Mouse (Mus musculus): ENCODE measurements at regions not wholly inside any gene's neighbourhood (a gene's known extent, or its start where the extent isn't known, plus 50 kb on each side); places are given as distances from the start of the nearest gene placed in this dataset.
"Not testable (repeated sequence)": the region's sequence is repeated elsewhere in the genome, so short reads cannot be mapped to it uniquely, and the experiment has no call there.

DNA sequence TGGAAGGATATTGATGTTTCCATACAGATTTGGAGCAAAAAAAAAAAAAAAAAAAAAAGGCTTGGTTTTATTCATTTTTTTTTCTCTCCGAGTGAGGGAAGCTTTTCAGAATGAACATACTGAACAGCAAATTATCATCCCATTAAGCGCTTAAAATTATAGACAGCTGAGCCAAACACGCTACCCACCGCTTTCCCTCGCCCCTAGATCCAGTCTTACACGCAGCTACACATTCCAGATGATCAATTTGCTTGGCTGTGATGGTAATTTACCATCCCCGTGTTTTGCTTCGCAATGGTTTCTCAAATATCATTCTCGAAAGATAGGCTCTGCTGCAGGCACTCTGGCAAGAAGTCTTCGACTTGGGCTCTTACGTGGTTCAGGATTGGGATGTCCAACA lies 192.3 kb upstream of the Gm10131 start:
- no peak for DNase-seq (ENCODE audit: low spot score in 2 of 2)

DNA sequence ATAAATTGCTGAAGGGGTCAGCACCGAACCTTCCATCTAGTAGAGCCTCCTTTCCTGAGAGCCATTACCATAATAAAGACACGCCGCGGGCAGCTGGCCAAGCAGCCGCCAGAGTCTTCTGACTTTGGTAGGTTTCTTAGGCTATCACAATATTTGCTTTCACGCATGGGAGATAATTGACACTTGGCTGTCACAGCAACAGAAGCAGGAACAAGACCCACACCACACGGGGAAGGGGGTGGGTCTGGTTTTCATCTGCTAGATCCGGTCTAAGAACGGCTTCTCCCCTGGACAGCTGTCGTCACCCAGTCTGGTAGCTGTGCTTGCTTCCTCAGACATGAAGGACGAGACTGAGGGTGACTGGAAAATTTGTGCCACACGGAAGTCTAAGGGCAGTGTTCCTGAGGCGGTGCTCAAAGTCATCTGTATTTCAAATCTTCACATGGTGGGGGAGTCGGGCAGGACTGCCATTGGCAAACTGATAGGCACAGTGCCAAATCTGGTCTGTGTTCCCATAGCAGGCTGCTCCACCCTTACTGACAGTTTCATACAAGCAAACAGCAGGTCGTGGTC lies 188.9 kb upstream of the Gm10131 start:
- DNase-seq (ENCODE audit: low spot score in 2 of 2): no peak

DNA sequence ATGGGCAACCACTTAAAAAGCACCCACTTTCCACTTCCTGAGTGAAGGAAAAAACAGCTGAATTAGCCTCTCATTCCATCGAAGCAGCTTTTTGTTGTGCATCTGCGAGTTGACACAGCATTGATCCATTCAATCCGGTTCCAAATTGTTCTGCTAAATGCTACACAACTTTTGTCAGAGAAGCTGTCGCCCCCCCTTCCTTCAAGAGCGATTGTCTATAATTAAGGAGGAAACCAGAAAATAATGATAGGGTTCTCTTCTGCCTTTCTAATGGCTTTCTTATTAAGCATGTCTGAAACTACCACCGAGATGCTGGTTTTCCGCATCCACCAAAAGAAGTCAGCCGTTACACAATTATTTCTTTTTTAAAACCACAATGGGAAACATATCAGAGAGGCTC lies 183.2 kb upstream of the Gm10131 start:
- no peak for DNase-seq (ENCODE audit: low spot score in 2 of 2)

DNA sequence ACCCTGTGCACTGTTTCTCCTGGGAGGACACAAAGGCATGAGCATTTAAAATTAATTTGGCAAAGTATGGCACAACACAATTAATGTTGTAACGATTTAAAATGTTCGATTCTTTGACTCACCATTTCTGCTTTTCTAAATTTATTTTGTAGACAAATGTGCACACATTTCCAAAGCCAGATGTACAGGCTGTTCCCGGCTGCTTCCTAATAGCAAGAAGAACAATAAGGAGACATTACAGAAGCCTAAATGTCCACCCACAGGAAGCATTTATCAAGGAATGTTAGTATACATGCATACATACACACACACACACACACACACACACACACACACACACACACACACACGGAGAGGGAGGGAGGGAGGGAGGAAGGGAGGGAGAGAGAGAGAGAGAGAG lies 179.1 kb upstream of the Gm10131 start:
- DNase-seq (ENCODE audit: low spot score in 2 of 2): no peak

- no peak for DNase-seq (ENCODE audit: low spot score in 2 of 2)
Measured at GRCm38 (mm10) chr8:34287801-34288200, 176.3 kb upstream of the Gm10131 start.

GRCm38 (mm10) chr8:34284576-34284975 lies 173.0 kb upstream of the Gm10131 start:
- no peak for DNase-seq (ENCODE audit: low spot score in 2 of 2)

- DNase-seq (ENCODE audit: low spot score in 2 of 2): no peak
Measured at GRCm38 (mm10) chr8:34280433-34280832, 168.9 kb upstream of the Gm10131 start.

- DNase-seq (ENCODE audit: low spot score in 2 of 2): no peak
Measured at GRCm38 (mm10) chr8:34275977-34276660, 164.6 kb upstream of the Gm10131 start.

GRCm38 (mm10) chr8:34274796-34275195 lies 163.3 kb upstream of the Gm10131 start:
- not testable (repeated sequence) for DNase-seq (ENCODE audit: low spot score in 2 of 2)

- no peak for DNase-seq (ENCODE audit: low spot score in 2 of 2)
Measured at GRCm38 (mm10) chr8:34274171-34274570, 162.6 kb upstream of the Gm10131 start.

DNA sequence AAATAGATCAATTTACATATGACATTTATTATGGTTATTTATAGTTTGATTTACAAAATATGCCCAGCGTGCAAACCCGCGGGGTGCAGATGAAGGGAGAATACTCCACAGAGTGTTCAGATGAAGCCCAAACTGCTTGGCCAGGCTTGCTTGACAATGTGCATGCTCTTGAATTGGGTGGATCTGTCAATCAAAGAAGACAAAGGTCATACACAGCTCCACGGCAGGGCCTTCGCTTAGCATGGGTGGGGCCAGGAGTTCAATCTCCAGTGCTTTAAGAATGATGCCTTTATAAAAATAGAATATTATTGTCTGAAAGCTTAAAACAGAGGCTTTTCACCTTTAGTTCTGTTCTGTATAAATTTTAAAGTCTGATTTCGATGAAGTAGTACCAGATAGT lies 158.3 kb upstream of the Gm10131 start:
- no peak for DNase-seq (ENCODE audit: low spot score in 2 of 2)

DNA sequence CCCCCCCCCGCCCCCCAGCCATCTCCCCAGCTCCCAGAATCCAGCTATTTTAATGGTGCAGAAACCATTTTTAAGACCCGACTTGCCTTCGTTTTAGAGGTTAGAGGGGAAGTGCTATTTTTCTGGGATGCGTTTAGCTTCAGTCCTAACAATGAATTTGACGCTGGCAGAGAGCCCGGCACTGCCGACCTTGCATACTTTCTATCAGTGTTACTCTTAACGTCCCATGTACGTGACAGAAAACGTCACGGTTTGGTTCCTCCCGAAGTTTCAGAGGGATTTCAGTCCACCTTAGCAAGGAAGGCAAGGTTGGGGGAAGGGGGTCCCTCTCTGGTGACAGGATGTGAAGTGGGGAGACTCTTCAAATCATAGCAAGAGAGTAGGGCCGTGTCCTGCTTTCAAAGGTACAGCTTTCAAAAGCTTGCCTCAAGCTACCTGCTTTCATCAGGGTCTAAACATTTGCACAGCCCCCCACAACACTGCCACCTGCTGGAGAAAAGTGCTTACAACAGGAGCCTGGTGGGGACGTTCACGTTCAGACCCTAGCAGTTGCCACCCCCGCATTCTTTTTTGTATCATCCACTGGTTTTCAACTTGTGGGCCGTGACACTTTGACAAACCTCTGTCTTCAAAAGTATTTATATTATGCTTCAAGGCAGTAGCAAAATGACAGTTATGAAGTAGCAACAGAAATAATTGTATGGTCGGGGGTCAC lies 157.4 kb upstream of the Gm10131 start:
- no peak for DNase-seq (ENCODE audit: low spot score in 2 of 2)

DNA sequence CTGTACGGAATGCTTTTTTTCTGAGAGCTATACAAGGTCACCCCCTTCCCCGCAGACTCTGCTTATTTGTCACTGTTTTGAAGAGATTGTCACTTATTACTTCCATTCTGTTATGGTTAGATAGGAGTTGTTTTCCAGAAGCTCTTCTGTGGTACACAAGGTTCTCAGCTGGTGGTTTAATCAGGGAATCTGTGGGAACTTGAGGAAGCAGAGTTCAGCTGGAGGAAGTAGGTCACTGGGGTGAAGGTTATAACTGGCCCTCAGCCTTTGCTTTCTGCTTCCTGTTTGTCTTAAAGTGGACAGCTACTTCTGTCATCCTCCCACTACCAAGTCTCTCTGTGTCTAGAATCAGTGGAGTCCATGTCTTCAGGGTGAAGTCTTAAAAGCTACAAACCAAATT lies 143.4 kb upstream of the Gm10131 start:
- DNase-seq (ENCODE audit: low spot score in 2 of 2): no peak

DNA sequence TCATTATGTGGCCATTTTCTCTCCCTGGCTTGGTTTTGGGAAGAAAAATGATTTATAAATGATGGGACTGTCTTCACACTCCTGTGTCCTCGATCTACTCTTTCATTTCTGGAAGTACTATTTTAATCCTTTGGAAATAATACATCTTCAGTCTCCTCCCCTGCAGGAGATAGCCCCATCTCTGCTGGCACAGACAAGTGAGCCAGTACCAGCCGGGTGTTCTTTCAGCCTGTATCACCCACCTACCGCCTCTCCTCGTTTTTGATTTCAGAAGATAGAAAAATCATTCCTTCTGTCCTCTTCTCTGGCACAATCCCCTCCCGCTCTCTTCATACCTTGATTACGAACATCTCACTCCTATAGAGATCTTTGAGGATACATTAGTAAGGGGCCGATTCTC lies 140.4 kb upstream of the Gm10131 start:
- DNase-seq (ENCODE audit: low spot score in 2 of 2): no peak

DNA sequence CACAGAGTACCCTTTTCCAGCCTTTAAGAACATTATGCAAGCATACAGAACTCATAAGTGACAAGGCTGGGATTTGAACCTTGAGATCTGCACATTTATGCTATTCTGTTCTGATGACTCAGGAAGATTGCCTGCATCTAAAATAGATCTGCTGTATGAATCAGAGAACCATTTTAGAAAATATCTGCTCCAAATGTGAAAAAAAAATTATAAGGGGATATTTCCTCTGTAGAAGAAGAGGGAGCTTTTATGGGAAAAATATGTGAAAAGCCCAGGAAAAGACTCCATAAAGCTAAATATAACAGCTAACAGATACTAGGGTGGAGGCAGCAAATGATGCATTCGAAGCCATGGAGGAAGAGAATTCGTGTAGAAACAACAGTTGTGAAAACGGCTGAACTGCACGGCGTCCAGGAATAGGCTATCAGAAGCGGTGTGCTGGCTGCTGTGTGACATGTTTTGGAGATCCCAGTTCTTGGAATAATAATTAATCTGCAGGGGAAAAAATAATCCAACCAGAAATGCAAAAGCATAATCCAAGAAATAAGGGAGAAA lies 127.9 kb upstream of the Gm10131 start:
- no peak for DNase-seq (ENCODE audit: low spot score in 2 of 2)

DNA sequence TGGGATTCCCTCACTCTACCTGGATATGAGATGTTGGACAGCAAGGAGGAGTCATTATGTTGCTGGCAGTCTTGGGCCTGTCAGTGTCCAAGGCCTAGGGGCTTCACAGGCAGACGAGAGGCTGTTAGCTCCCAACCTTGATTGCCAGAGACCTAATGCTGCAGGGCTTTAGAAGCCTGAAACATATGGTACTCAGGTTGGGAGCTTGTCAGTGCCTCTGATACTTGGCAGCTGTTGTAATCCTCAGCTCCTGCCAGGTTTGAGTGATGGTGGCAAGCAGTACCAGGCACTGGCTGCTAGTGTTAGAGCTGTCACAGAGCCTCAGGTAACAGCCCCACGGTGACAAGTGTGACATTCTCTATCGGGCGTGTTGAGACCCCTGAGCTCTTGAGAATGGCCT lies 122.2 kb upstream of the Gm10131 start:
- DNase-seq (ENCODE audit: low spot score in 2 of 2): no peak

DNA sequence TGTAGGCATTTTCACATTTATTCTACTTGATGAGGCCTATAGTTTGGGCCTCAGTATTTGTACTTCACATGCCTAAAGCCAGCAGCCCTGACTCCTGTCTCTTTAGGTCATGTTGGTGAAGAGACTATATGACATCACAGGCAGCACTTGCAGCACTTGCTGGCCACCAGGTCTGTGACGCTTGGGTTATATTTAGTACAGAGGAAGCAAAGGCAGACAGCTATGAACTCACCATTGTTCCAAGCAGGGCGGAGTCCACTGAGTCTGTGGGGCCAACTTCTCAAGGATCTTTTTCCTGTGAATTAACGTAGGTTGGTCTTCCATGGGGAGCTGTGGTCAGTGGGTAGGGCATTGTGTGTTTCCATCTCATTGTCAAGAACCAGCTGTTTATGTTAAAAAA lies 117.9 kb upstream of the Gm10131 start:
- DNase-seq (ENCODE audit: low spot score in 2 of 2): no peak

DNA sequence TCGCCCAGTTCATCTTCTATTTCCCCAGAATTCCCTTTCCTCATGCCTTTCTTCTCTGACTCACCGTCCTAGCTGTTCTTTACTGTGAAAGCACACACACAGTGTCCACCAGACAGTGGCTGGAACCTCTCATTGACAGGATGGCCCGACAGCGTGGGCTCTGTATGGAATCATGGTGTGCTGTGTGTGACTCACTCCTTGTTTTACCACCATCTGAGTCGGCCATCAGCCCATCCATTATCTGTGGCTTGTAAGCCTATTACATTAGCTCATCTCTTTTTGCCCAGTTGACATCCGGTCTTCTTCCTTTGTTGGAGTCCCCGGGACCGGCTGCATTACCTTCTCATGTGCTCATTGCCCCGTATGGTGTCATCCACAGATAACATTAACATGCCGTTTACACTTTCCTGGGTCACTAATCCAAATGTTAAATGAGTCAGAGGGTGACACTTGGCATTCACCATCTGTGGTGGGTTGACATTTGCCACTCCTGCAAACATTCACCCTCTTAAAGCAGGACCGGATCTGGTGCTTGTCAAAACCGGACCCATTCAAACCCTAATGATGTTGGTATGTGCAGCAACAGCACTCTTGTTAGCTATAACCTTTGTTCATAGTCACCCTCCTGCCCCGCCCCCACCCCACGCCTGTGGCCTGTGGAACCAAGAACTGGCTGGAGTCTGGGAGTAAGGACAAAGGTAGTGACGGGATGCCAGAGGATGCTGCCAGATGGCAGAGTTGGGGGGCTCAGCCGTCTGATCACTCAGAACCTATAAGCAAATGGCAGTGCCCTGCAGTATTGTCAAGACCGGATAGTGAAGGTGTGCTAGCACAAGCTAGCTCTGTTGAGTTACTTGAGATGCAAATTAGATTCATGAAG lies 113.7 kb upstream of the Gm10131 start:
- DNase-seq (ENCODE audit: low spot score in 2 of 2): no peak

- DNase-seq (ENCODE audit: low spot score in 2 of 2): no peak
Measured at GRCm38 (mm10) chr8:34222187-34222586, 110.7 kb upstream of the Gm10131 start.

Data from frontal cortex, postnatal 10 days (tissue).